Mouse (Mus musculus) embryonic fibroblast, embryonic 13.5 days (primary cell): ENCODE measurements around the gene Rgs19.

Source experiments
- CTCF ChIP-seq: IDR thresholded peaks from 2 replicates; pipeline ENCODE4 v1.5.1; 2011; ENCODE audit warnings: mild to moderate bottlenecking, control low read depth, low read length, moderate library complexity, borderline replicate concordance; ENCODE audit not compliant: insufficient read depth
- POLR2A ChIP-seq: IDR thresholded peaks from 2 replicates; pipeline ENCODE4 v1.6.1; 2011; ENCODE audit warnings: low read depth, mild to moderate bottlenecking, control low read depth, low read length, moderate library complexity

- no peak for TF ChIP-seq POLR2A
- no peak for TF ChIP-seq CTCF
Observed at GRCm38 (mm10) chr2:181698241-181698640, 4.5 kb upstream of the Rgs19 start, which contains the start of gene Lkaaear1.
